Mouse (Mus musculus): Measurements from ENCODE around the gene Gpr65.

- TF ChIP-seq CTCF (IDR thresholded peaks at IDR 0.05 in 2 of 3, conservative IDR thresholded peaks at IDR 0.05 in 1 of 3; ENCODE audit: control insufficient read depth in 1 of 3, insufficient read depth in 1 of 3, low read depth in 2 of 3, low read length in 3 of 3, poor library complexity in 1 of 3, severe bottlenecking in 1 of 3) (no peak), CHD2 (IDR thresholded peaks at IDR 0.05; ENCODE audit: low read length) (no peak), KAT2A (conservative IDR thresholded peaks at IDR 0.05; ENCODE audit: low read depth, low read length) (no peak), ZNF384 (IDR thresholded peaks at IDR 0.05; ENCODE audit: low read depth, low read length) (no peak), POLR2A (IDR thresholded peaks at IDR 0.05; ENCODE audit: control insufficient read depth in 1 of 2, insufficient read depth in 1 of 2, low read depth in 1 of 2, low read length in 2 of 2, poor library complexity in 1 of 2) (no peak)
Measured at GRCm38 (mm10) chr12:98284477-98284876, 16.0 kb downstream of the Gpr65 start.
